Mouse (Mus musculus) limb, embryonic 13.5 days (tissue): ENCODE results near the gene Mul1. TPM values are rescaled to one million over a fixed set of nuclear protein-coding genes. Genes with fewer than 3 reads are reported as not detected.

Experiments
- ATAC-seq: fragments of 200-750 bp; cut with Nextera tagmentation; 2 replicates; pipeline ENCODE4 v1.8.0; 2017; ENCODE audit warnings: low read depth, moderate number of reproducible peaks, moderate TSS enrichment; ENCODE audit not compliant: low FRiP score
- H3K27ac ChIP-seq: fragments of 300-500 bp; sonication (generic); 2 replicates; pipeline ENCODE4 v1.5.1; 2015; ENCODE audit warnings: inconsistent platforms, mild to moderate bottlenecking, moderate library complexity
- H3K27me3 ChIP-seq: fragments of 300-500 bp; sonication (generic); 2 replicates; pipeline ENCODE4 v1.6.1; 2015; ENCODE audit warnings: mild to moderate bottlenecking, inconsistent platforms
- H3K36me3 ChIP-seq: fragments of 300-500 bp; sonication (generic); 2 replicates; pipeline ENCODE4 v1.6.1; 2015; ENCODE audit warnings: inconsistent platforms, mild to moderate bottlenecking, moderate library complexity
- H3K4me1 ChIP-seq: fragments of 300-500 bp; sonication (generic); 2 replicates; pipeline ENCODE4 v1.6.1; 2015; ENCODE audit warnings: inconsistent platforms
- H3K4me2 ChIP-seq: fragments of 300-500 bp; sonication (generic); replicated peaks from 2 replicates; pipeline ENCODE4 v1.6.1; 2015; ENCODE audit warnings: inconsistent platforms, mild to moderate bottlenecking, moderate library complexity
- H3K4me3 ChIP-seq: fragments of 300-500 bp; sonication (generic); 2 replicates; pipeline ENCODE4 v1.5.1; 2015; ENCODE audit warnings: moderate library complexity, mild to moderate bottlenecking, inconsistent platforms
- H3K9ac ChIP-seq: fragments of 300-500 bp; sonication (generic); 2 replicates; pipeline ENCODE4 v1.6.1; 2015; ENCODE audit warnings: mild to moderate bottlenecking, inconsistent platforms
- H3K9me3 ChIP-seq: fragments of 300-500 bp; sonication (generic); 2 replicates; pipeline ENCODE4 v1.6.1; 2016; ENCODE audit warnings: inconsistent platforms
- WGBS: fragments of 180-500 bp; shearing (Covaris S2); methylation state at CpG from one replicate; pipeline ENCODE4 v1.1.7; 2015; 5-methylcytosine and 5-hydroxymethylcytosine counted together
- polyA plus RNA-seq: library from polyadenylated mRNA; unstranded; fragments of >200 nt; fragmentation: Nextera tagmentation; extraction: Ambion mirVana; gene quantifications from 2 replicates; pipeline ENCODE4 v1.2.1, GENCODE M21; 2015

Gene Mul1
- polyA plus RNA-seq: 18.4 and 18.9 TPM in 2 replicates

- Histone ChIP-seq H3K27ac (no peak within 1 kb of the TSS), H3K4me2 (peak within 1 kb of the TSS; percentile 92), H3K4me1 (peaks cover 11% of the 10 kb centered on the region), H3K9me3 (no peaks in the 10 kb centered on the region), H3K4me3 (peak within 1 kb of the TSS; percentile 96), H3K36me3 (peaks cover 38% of the 10 kb centered on the region), H3K27me3 (no peaks in the 10 kb centered on the region), H3K9ac (peak within 1 kb of the TSS; percentile 86)
- ATAC-seq: peak; percentile 90
- 1% methylated on average over 60 of the region's 64 CpGs for WGBS
Measured at GRCm38 (mm10) chr4:138434347-138435316, at the start of gene Mul1. TSS of gene Mul1 (plus strand) at chr4:138434671.

GRCm38 (mm10) chr4:138393703-138394102, 40.8 kb upstream of the Mul1 start:
- 68% methylated on average over 7 of the region's 7 CpGs for WGBS
- H3K27ac ChIP-seq: no peak overlapping the region
- no peak overlapping the region for H3K9ac ChIP-seq
- H3K4me2 ChIP-seq: no peak overlapping the region
- ATAC-seq: no peak
- H3K36me3 ChIP-seq: no peaks in the 10 kb centered on the region
- H3K27me3 ChIP-seq: peaks cover 91% of the 10 kb centered on the region
- no peak overlapping the region for H3K4me3 ChIP-seq
- H3K9me3 ChIP-seq: no peaks in the 10 kb centered on the region
- H3K4me1 ChIP-seq: peaks cover 20% of the 10 kb centered on the region

GRCm38 (mm10) chr4:138395087-138395970, 39.1 kb upstream of the Mul1 start:
- Histone ChIP-seq H3K9ac (peak overlapping the region; percentile 51), H3K27ac (no peak overlapping the region)
- WGBS: under 1% methylated on average over 98 of the region's 103 CpGs

GRCm38 (mm10) chr4:138395971-138396645, 38.4 kb upstream of the Mul1 start, which contains the start of gene Fam43b:
TSS of gene Fam43b (minus strand) at chr4:138396528.
- Histone ChIP-seq H3K4me3 (peak within 1 kb of the TSS; percentile 44), H3K36me3 (no peaks in the 10 kb centered on the region), H3K4me2 (peak within 1 kb of the TSS; percentile 75), H3K4me1 (peaks cover 20% of the 10 kb centered on the region), H3K27ac (no peak within 1 kb of the TSS), H3K9me3 (no peaks in the 10 kb centered on the region), H3K27me3 (peaks cover 96% of the 10 kb centered on the region), H3K9ac (peak within 1 kb of the TSS; percentile 51)
- no peak for ATAC-seq
- under 1% methylated on average over 46 of the region's 46 CpGs for WGBS

More at GRCm38 (mm10) chr4:138395087-138395970, 39.1 kb upstream of the Mul1 start:
- no peak for ATAC-seq
- no peaks in the 10 kb centered on the region for H3K36me3 ChIP-seq
- H3K4me3 ChIP-seq: peak overlapping the region; percentile 44
- H3K4me1 ChIP-seq: peaks cover 20% of the 10 kb centered on the region
- H3K9me3 ChIP-seq: no peaks in the 10 kb centered on the region
- peak overlapping the region; percentile 75 for H3K4me2 ChIP-seq
- H3K27me3 ChIP-seq: peaks cover 99% of the 10 kb centered on the region

- Histone ChIP-seq H3K4me3 (peak overlapping the region; percentile 44), H3K27ac (no peak overlapping the region), H3K36me3 (no peaks in the 10 kb centered on the region), H3K27me3 (peaks cover 94% of the 10 kb centered on the region), H3K9me3 (no peaks in the 10 kb centered on the region), H3K4me1 (peaks cover 20% of the 10 kb centered on the region), H3K4me2 (peak overlapping the region; percentile 75), H3K9ac (no peak overlapping the region)
- ATAC-seq: no peak
- WGBS: 4% methylated on average over 8 of the region's 8 CpGs
Measured at GRCm38 (mm10) chr4:138396711-138397110, 37.8 kb upstream of the Mul1 start.

GRCm38 (mm10) chr4:138404806-138405205, 29.7 kb upstream of the Mul1 start:
- ATAC-seq: no peak
- no peak overlapping the region for H3K4me3 ChIP-seq
- H3K4me1 ChIP-seq: no peaks in the 10 kb centered on the region
- no peaks in the 10 kb centered on the region for H3K36me3 ChIP-seq
- H3K9ac ChIP-seq: no peak overlapping the region
- H3K27me3 ChIP-seq: peaks cover 27% of the 10 kb centered on the region
- H3K27ac ChIP-seq: no peak overlapping the region
- no peak overlapping the region for H3K4me2 ChIP-seq
- WGBS: 5% methylated on average over 2 of the region's 2 CpGs
- no peaks in the 10 kb centered on the region for H3K9me3 ChIP-seq

GRCm38 (mm10) chr4:138407479-138408194, 26.8 kb upstream of the Mul1 start:
- no peak for ATAC-seq
- WGBS: 77% methylated on average over 12 of the region's 13 CpGs
- no peaks in the 10 kb centered on the region for H3K36me3 ChIP-seq
- H3K9me3 ChIP-seq: no peaks in the 10 kb centered on the region
- H3K27me3 ChIP-seq: peaks cover 38% of the 10 kb centered on the region
- no peak overlapping the region for H3K9ac ChIP-seq
- H3K4me1 ChIP-seq: no peaks in the 10 kb centered on the region
- H3K27ac ChIP-seq: no peak overlapping the region
- H3K4me2 ChIP-seq: no peak overlapping the region
- no peak overlapping the region for H3K4me3 ChIP-seq

- peaks cover 65% of the 10 kb centered on the region for H3K27me3 ChIP-seq
- H3K4me1 ChIP-seq: no peaks in the 10 kb centered on the region
- H3K9ac ChIP-seq: no peak overlapping the region
- WGBS: 7% methylated on average over 5 of the region's 5 CpGs
- H3K4me3 ChIP-seq: no peak overlapping the region
- no peaks in the 10 kb centered on the region for H3K36me3 ChIP-seq
- no peak overlapping the region for H3K4me2 ChIP-seq
- ATAC-seq: no peak
- no peak overlapping the region for H3K27ac ChIP-seq
- no peaks in the 10 kb centered on the region for H3K9me3 ChIP-seq
Measured at GRCm38 (mm10) chr4:138411011-138411410, 23.5 kb upstream of the Mul1 start.

GRCm38 (mm10) chr4:138411504-138412121, 22.9 kb upstream of the Mul1 start:
- peaks cover 71% of the 10 kb centered on the region for H3K27me3 ChIP-seq
- no peaks in the 10 kb centered on the region for H3K36me3 ChIP-seq
- no peaks in the 10 kb centered on the region for H3K9me3 ChIP-seq
- H3K4me2 ChIP-seq: no peak overlapping the region
- no peaks in the 10 kb centered on the region for H3K4me1 ChIP-seq
- H3K9ac ChIP-seq: no peak overlapping the region
- ATAC-seq: no peak
- H3K27ac ChIP-seq: no peak overlapping the region
- WGBS: 53% methylated on average over 7 of the region's 7 CpGs
- no peak overlapping the region for H3K4me3 ChIP-seq

- no peak overlapping the region for H3K27ac ChIP-seq
- H3K4me2 ChIP-seq: no peak overlapping the region
- no peaks in the 10 kb centered on the region for H3K9me3 ChIP-seq
- 16% methylated on average over 6 of the region's 6 CpGs for WGBS
- H3K9ac ChIP-seq: no peak overlapping the region
- no peak overlapping the region for H3K4me3 ChIP-seq
- ATAC-seq: no peak
- peaks cover 75% of the 10 kb centered on the region for H3K27me3 ChIP-seq
- no peaks in the 10 kb centered on the region for H3K36me3 ChIP-seq
- no peaks in the 10 kb centered on the region for H3K4me1 ChIP-seq
Measured at GRCm38 (mm10) chr4:138414725-138415124, 19.7 kb upstream of the Mul1 start.

GRCm38 (mm10) chr4:138415991-138416390, 18.5 kb upstream of the Mul1 start:
- H3K4me3 ChIP-seq: no peak overlapping the region
- H3K4me2 ChIP-seq: no peak overlapping the region
- ATAC-seq: no peak
- H3K9ac ChIP-seq: no peak overlapping the region
- H3K9me3 ChIP-seq: no peaks in the 10 kb centered on the region
- H3K27me3 ChIP-seq: peaks cover 77% of the 10 kb centered on the region
- 76% methylated on average over 3 of the region's 3 CpGs for WGBS
- no peaks in the 10 kb centered on the region for H3K36me3 ChIP-seq
- no peak overlapping the region for H3K27ac ChIP-seq
- H3K4me1 ChIP-seq: no peaks in the 10 kb centered on the region
